Mouse (Mus musculus) urinary bladder, postnatal 4 days (tissue): Measurements from ENCODE around the gene Rgs11.

ENCODE experiments used
- DNase-seq, 2 experiments: peaks; one replicate each; pipeline ENCODE4 v3.0.0; 2021 to 2022; ENCODE audit warnings: low spot score in 2 of 2

Rgs11 gene

GRCm38 (mm10) chr17:26231156-26231555 lies 28.4 kb downstream of the Rgs11 start:
- no peak for DNase-seq

DNA sequence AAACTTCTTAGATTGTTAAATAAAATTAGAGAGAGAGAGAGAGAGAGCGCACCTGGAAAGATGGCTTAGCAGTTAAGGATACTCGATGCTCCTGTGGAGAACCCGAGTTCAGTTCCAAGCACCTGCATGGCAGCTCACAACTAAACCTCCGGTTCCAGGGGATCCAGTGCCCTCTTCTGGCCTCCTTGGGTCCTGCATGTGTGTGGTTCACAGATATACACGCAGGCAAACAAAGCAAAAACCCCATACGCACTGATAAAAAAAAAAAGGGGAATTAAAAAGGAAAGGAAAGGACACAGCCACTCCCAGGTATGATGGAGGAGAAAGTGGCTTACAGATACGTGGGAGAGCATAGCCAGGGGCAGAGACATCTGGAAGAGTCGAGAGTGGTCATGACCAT lies 30.1 kb downstream of the Rgs11 start:
- DNase-seq: no peak

DNA sequence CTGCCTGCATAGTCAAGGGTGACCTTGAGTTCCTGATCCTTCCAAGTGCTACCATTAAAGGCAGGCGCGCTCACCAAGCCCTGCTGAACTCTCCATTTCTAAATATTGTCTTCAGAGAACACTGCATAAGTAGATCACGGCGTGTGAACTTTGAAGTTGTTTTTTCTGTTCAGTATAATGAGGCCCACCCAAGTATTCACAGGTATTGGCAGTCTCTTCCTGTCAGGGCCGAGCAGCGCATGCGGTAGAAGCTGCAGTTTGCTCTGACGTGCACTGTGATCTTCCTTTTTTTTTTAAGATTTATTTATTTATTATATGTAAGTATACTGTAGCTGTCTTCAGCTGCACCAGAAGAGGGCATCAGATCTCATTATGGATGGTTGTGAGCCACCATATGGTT lies 31.6 kb downstream of the Rgs11 start:
- no peak for DNase-seq

DNA sequence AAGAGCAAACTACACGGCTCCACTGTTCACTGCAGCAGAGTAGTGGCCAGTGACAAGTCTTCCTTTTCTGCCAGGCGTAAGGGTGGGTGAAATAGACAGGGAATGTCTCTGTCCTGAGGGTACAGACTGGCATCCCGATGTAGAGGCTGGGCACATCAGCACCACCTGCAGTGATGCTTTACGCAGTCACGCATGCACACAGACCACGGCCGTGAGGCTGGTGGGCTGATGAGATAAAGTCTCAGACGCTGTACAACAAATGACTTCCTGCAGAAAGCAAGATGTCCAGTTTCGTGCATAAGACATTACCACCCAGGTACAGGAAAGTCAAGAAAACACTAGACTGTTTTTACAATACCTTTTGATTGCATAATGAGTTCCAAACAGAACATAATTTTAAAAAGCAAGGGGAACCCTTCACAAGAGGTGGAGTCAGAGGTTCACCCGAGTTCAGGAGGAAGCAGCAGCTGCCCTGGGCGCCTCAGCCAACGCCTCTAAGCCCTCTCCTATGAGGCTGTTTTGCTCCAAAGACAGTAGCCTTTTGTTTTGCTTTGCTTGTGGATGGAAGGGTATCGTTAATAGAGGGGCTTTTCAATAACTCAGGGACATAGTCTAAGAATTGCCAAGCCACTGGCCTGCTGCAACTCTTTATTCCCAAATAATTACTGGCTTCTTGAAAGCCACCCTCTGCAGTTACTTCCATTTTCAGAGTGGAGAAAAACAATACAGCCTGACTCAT lies 32.5 kb downstream of the Rgs11 start:
- DNase-seq: no peak

DNA sequence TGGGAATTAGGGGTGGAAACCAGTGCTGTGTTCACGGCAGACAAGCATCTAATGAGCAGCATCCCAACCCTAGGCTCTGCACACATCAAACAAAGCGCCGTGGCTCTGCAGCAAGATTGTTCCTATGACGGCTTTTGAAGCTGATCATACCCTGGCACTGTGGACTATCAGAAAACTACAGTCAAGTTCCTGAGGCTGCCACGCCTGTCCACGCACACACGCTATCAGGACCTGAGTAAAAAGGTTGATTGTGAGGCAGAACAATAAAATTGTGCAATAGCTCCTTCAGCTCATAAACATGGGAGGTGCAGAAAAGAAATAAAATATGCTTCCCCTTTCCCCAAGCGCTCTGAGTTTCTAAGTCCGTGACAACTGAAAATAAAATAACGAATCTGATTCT lies 34.9 kb downstream of the Rgs11 start:
- DNase-seq: no peak

DNA sequence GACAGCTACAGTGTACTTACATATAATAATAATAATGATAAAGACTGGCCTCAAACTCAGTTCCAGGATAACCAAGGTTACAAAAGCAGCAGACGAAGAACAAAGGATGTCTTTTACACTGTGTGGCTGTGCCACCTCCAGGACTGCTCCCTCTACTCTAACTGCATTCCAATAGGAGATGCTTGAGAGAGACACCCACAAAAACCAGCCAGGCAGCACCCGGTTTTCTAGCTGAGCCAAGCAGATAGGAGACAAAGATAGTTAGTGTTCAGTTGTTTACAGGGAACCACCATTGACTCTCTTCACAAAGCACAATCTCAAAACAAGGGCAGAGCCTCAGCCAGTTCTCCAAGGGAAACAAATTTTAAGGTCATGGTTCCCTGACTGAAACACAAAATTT lies 36.8 kb downstream of the Rgs11 start:
- DNase-seq: no peak

DNA sequence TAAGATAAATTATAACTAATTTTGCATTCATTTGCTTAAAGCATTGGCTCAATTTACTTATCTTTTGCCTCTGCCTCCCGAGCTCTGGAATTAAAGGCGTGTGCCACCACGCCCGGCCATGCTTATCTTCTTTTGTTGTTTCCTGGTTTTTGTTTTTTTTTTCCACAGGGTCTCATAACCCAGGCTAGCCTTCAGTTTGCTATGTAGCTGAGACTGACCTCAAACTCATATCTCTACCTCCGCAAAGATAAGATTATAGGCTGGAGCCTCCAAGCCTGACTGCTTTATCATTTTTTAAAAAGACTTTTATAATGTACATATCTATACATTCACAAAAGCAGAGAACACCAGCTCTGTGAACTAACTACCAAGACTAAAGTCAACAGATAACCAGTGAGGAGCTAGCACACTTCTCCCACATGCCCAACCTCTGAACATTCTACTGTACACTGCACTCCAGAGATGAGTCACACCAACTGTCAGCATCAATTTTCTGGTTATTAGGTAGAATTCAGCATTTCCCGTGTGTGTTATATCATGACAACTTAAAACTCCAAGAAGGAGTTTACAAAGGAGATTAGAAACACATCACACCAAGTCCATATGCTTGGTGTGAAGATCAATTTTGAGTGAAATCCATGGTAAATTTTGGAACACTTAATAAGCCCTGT lies 37.5 kb downstream of the Rgs11 start:
- no peak for DNase-seq

DNA sequence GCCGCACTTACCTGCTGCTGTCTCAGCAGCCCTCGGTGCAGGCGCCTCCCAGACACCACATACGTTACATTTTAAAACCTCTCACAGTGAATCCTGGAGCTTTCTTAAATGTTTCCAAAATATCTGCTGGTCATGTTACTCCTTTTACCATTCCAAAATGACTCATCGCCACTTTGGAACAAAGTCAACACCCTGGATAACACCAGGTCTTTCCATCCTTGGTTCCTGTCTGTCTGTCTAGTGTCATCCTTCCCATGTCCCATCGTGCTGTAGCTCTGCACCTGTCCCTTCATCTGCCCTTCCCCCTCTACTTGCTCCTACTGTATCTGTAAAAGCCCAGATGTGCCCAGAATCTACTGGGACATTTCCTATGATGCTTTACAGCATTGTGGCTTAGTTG lies 38.2 kb downstream of the Rgs11 start:
- DNase-seq: no peak

DNA sequence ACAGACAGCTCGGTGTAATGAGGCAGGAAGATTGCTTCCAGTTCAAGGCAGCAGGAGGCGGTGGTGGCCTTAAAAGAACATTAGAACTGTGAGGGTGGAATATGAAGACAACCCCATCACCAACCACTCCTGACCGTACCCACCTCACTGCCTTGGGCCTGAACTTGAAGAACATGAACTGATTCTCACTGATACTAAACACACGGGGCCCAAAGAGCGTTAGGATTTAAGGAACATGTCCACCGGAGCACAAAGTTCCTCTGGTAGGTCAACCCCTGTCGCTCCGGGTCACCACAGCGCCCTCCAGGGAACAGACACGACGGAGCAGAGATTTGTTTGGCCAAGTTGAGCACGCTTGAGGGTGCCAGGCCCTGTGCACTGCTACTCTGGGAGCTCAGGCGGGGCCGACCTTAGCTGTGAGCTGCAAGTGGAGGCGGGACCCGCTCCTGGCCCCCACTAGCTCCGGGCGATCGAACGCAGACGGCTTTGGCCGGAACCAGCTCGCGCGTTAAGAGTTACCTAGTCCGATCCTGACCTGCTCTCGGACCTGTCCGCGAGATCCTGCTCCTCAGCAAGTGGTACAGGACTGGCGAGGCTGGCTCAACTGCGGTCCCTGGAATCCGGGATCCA lies 40.8 kb downstream of the Rgs11 start:
- DNase-seq: peak in 1 of 2 experiments; percentile 68

GRCm38 (mm10) chr17:26244101-26244841 lies 41.5 kb downstream of the Rgs11 start, which contains the start of gene Fam234a:
Gene Fam234a (minus strand): TSS chr17:26244242.
- DNase-seq: peak; percentile 92 to 97

DNA sequence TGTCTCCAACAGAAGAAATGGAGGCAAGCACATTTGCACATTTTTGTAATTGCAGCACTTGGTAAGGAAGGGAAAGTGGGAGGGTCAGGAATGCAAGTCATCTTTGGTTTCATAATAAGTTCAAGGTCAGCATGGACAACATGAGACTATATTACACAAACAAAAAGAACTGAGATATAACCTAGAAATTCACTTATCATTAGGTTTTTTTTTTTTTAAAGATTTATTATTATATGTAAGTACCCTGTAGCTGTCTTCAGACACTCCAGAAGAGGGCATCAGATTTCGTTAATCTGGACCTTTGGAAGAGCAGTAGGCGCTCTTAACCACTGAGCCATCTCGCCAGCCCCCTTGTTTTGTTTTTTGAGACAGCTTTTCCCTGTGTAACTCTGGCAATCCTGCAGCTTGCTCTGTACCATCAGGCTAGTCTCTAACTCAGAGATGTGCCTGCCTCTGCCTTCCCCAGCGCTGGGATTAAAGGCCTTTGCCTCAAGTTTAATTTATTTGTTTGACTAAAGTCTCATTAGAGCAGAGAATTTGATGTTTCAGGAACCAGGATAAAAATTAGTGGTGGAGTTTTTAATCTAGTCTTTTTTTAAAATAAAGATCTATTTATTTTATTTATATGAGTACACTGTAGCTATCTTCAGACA lies 49.3 kb downstream of the Rgs11 start:
- no peak for DNase-seq

DNA sequence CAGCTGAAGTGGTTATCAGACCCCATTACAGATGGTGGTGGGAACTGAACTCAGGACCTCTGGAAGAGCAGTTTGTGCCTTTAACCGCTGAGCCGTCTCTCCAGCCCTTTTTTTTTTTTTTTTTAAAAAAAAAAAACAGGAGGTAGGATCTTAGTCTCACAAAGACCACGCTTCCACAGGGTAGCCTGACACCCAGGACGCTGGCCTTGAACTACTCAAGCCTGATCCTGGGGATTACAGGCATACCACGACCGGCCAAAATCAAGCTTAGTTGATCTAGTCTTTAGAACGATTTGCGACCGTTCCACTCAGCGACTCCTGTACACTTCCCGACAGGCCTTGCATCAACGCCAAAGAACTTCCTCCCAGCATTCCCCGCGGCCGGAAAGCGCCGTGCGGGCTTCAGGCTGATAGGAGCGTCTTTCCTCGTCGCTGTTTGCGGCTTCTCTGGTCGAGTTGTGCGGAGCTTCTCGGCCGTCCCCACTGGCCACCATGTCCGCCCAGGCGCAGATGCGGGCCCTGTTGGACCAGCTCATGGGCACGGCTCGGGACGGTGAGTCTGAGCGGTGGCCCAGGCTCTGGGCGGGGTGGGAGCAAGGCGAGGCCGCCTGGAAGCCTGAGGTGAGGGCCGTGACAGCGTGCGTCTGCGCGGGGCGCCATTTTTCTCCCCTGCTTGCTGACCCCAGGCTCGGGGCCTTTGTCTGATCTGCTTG lies 49.9 kb downstream of the Rgs11 start, which contains the start of gene Luc7l:
TSS of gene Luc7l (plus strand) at position 358 of the 713 bp plus-strand sequence.
- DNase-seq: peak; percentile 90

- no peak for DNase-seq
These were observed 50.6 kb downstream of the Rgs11 start for GRCm38 (mm10) chr17:26253399-26253798.

DNA sequence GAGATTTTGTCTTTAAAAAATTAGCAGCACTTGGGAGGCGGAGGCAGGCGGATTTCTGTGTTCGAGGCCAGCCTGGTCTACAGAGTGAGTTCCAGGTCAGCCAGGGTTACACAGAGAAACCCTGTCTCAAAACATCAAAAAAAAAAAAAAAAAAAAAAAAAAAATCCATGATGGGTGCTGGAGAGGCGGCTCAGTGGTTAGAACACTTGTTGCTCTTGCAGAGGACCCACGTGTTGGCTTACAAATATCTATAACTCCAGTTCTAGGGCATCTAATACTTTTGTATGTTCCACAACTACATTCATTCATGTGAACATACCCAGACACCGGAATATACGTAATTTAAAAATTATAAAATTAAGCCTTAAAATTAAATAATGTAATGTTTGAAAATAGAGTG lies 52.6 kb downstream of the Rgs11 start:
- DNase-seq: no peak
